Mouse (Mus musculus): ENCODE results near the gene Styxl1. TPM values are rescaled to one million over a fixed set of nuclear protein-coding genes. Genes with fewer than 3 reads are reported as not detected.

Styxl1 gene
- polyA plus RNA-seq, 1 experiment from 2014 or later, result not detected

DNA sequence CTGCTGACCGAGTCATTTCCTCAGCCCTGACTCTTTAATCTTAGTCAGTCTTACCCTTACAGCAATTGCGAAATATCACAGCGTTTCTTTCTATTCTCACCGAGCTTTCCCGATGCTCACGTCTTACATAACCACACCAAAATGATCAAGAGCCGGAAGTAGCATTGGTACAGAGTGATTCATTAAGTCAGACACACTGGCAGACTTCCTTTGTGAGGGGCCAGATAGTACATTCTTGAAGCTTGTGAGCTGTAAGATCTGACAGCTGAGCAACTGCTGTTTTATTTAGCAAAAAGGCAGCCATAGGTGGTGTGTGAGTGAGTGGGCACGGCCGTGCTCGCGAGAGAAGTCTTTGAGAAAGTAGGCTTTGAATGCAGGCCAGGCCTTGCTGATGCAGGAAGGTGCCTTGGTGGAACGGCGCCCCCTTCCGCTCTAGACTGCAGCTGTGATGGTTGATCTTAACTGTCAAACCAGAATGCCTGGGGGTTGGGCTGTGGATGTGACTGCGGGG lies 75.4 kb downstream of the Styxl1 start:
- H3K27ac ChIP-seq (ENCODE audit: low read depth, low read length), result no peak overlapping the region
- no peaks in the 10 kb centered on the region for H3K4me1 ChIP-seq (ENCODE audit: control insufficient read depth, insufficient read depth, low read length)
- no peak for DNase-seq (ENCODE audit: low spot score, missing footprints)
- H3K9me3 ChIP-seq (ENCODE audit: control insufficient read depth, low read length), result no peaks in the 10 kb centered on the region
- no peak overlapping the region for H3K9ac ChIP-seq (ENCODE audit: low read length)
- no peak overlapping the region for H3K4me3 ChIP-seq (ENCODE audit: low read depth, low read length)
- no peak for ATAC-seq (ENCODE audit: low FRiP score)
- 79% methylated on average over 15 of the region's 15 CpGs for WGBS
- H3K4me2 ChIP-seq, result no peak overlapping the region
- H3K27me3 ChIP-seq (ENCODE audit: control insufficient read depth, insufficient read depth, low read length), result no peaks in the 10 kb centered on the region
- peaks cover 4% of the 10 kb centered on the region; the same call in 1 of the 2 replicates for H3K36me3 ChIP-seq (ENCODE audit: control insufficient read depth, insufficient read depth, low read length)

DNA sequence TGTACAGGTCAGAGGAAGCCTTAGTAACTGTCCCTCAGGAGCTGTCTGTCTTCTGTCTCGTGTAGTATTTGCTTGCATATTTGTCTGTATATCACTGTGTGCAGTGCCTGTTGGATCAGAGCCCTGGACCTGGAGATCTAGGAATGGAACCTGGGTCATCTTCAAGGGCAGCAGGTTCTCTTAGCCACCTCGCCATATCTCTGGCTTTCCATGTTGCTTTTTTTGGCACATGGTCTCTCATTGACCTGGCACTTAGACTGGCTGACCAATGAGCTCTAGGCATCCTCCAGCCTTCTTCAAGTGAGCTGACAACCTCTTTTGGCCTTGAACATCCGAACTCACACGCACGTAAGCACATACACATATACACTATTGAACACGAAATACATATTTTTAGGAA lies 76.0 kb downstream of the Styxl1 start:
- 87% methylated on average over 6 of the region's 6 CpGs for WGBS
- Histone ChIP-seq H3K4me3 (ENCODE audit: low read depth, low read length) (no peak overlapping the region), H3K4me2 (no peak overlapping the region), H3K4me1 (ENCODE audit: control insufficient read depth, insufficient read depth, low read length) (no peaks in the 10 kb centered on the region), H3K9me3 (ENCODE audit: control insufficient read depth, low read length) (no peaks in the 10 kb centered on the region), H3K27me3 (ENCODE audit: control insufficient read depth, insufficient read depth, low read length) (no peaks in the 10 kb centered on the region), H3K27ac (ENCODE audit: low read depth, low read length) (no peak overlapping the region), H3K9ac (ENCODE audit: low read length) (no peak overlapping the region), H3K36me3 (ENCODE audit: control insufficient read depth, insufficient read depth, low read length) (peaks cover 4% of the 10 kb centered on the region; the same call in 1 of the 2 replicates)
- ATAC-seq (ENCODE audit: low FRiP score) (no peak), DNase-seq (ENCODE audit: low spot score, missing footprints) (no peak)

DNA sequence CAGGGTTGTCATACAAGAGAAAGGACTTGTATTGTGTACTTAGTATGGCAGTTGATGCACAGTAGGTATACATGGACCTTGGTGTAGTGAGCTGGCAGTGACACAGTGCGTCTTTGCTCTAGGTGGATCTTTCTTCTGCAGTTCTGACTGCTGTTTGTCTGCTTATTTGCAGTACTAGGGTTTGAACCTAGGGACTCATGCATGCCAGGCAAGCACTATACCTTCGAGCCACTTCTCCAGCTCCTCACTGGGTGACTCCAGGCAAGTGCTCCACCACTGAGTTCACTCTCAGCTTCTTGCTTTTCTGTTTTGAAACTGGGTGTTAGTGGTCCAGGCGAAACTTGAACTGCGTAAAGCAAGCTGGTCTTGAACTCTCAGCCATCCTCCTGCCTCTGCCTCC lies 76.6 kb downstream of the Styxl1 start:
- Histone ChIP-seq H3K9me3 (ENCODE audit: control insufficient read depth, low read length) (no peaks in the 10 kb centered on the region), H3K4me2 (no peak overlapping the region), H3K9ac (ENCODE audit: low read length) (no peak overlapping the region), H3K36me3 (ENCODE audit: control insufficient read depth, insufficient read depth, low read length) (peaks cover 4% of the 10 kb centered on the region; the same call in 1 of the 2 replicates), H3K27ac (ENCODE audit: low read depth, low read length) (no peak overlapping the region), H3K4me1 (ENCODE audit: control insufficient read depth, insufficient read depth, low read length) (no peaks in the 10 kb centered on the region), H3K4me3 (ENCODE audit: low read depth, low read length) (no peak overlapping the region), H3K27me3 (ENCODE audit: control insufficient read depth, insufficient read depth, low read length) (no peaks in the 10 kb centered on the region)
- DNase-seq (ENCODE audit: low spot score, missing footprints) (no peak), ATAC-seq (ENCODE audit: low FRiP score) (no peak)
- 94% methylated on average over 4 of the region's 4 CpGs for WGBS

DNA sequence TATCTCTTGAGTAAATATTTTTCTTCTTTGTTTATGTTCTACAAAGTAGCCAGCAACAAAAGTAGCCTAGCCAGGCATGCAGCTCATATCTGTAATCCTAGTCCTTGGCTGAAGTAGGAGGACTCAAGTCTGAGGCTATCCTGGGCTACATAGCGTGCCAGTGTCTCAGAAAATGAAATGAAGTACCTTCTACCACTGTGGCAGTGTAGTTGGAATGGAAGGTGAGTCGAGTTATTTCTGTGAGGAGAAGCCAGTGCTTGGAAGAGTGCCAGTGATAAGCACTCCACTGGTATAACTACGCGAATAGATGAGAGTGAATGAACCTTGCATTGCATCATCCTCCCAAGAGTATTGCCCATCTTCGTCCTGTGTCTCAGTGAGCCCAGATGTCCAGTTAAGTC lies 80.5 kb downstream of the Styxl1 start:
- DNase-seq (ENCODE audit: low spot score, missing footprints) (no peak), ATAC-seq (ENCODE audit: low FRiP score) (no peak)
- Histone ChIP-seq H3K27me3 (ENCODE audit: control insufficient read depth, insufficient read depth, low read length) (no peaks in the 10 kb centered on the region), H3K9ac (ENCODE audit: low read length) (no peak overlapping the region), H3K36me3 (ENCODE audit: control insufficient read depth, insufficient read depth, low read length) (peaks cover 4% of the 10 kb centered on the region; the same call in 1 of the 2 replicates), H3K9me3 (ENCODE audit: control insufficient read depth, low read length) (no peaks in the 10 kb centered on the region), H3K4me3 (ENCODE audit: low read depth, low read length) (no peak overlapping the region), H3K4me2 (no peak overlapping the region), H3K27ac (ENCODE audit: low read depth, low read length) (no peak overlapping the region), H3K4me1 (ENCODE audit: control insufficient read depth, insufficient read depth, low read length) (no peaks in the 10 kb centered on the region)
- WGBS, result 93% methylated on average over 5 of the region's 5 CpGs

Small RNA genes within 50 kb of the gene (microRNA-seq; reads per million reads assigned to microRNA genes)
- gene Mir7034, result not detected

Other genes starting within 250 kb of the Styxl1 start
- 44.4 and 49.4 TPM in 2 replicates for gene Hip1, start 233.3 kb downstream of the Styxl1 start, polyA plus RNA-seq (2014; fragmentation: Nextera tagmentation; extraction: Ambion mirVana)
- not detected in 2 replicates for gene Ccl26, start 214.8 kb downstream of the Styxl1 start, polyA plus RNA-seq (2014; fragmentation: Nextera tagmentation; extraction: Ambion mirVana)
- gene Ccl24, start 205.3 kb downstream of the Styxl1 start, polyA plus RNA-seq (2014; fragmentation: Nextera tagmentation; extraction: Ambion mirVana), result 3.3 and 3.5 TPM in 2 replicates
- 55.5 and 58.5 TPM in 2 replicates for gene Rhbdd2, start 145.8 kb downstream of the Styxl1 start, polyA plus RNA-seq (2014; fragmentation: Nextera tagmentation; extraction: Ambion mirVana)
- gene Por, start 108.4 kb downstream of the Styxl1 start, polyA plus RNA-seq (2014; fragmentation: Nextera tagmentation; extraction: Ambion mirVana), result 79.9 and 95.4 TPM in 2 replicates
- 57.5 and 59.9 TPM in 2 replicates for gene Tmem120a, start 33.9 kb downstream of the Styxl1 start, polyA plus RNA-seq (2014; fragmentation: Nextera tagmentation; extraction: Ambion mirVana)
- 562 and 580 TPM in 2 replicates for gene Mdh2, start 95 bp upstream of the Styxl1 start, polyA plus RNA-seq (2014; fragmentation: Nextera tagmentation; extraction: Ambion mirVana)
- 19.0 and 20.7 TPM in 2 replicates for gene Srrm3, start 28.5 kb upstream of the Styxl1 start, polyA plus RNA-seq (2014; fragmentation: Nextera tagmentation; extraction: Ambion mirVana)
- 8.7 and 9.9 TPM in 2 replicates for gene Hspb1, start 109.5 kb upstream of the Styxl1 start, polyA plus RNA-seq (2014; fragmentation: Nextera tagmentation; extraction: Ambion mirVana)
- gene Ywhag, start 156.2 kb upstream of the Styxl1 start, polyA plus RNA-seq (2014; fragmentation: Nextera tagmentation; extraction: Ambion mirVana), result 182 and 188 TPM in 2 replicates
- gene Ssc4d, start 196.1 kb upstream of the Styxl1 start, polyA plus RNA-seq (2014; fragmentation: Nextera tagmentation; extraction: Ambion mirVana), result 0.68 and 0.86 TPM in 2 replicates
- not detected in 2 replicates for gene Zp3, start 201.7 kb upstream of the Styxl1 start, polyA plus RNA-seq (2014; fragmentation: Nextera tagmentation; extraction: Ambion mirVana)
- 23.2 and 29.6 TPM in 2 replicates for gene Dtx2, start 216.4 kb upstream of the Styxl1 start, polyA plus RNA-seq (2014; fragmentation: Nextera tagmentation; extraction: Ambion mirVana)

All from midbrain, embryonic 11.5 days (tissue).